Mouse (Mus musculus) myocyte (in vitro differentiated cells): ENCODE measurements around the gene Traf2. TPM values are rescaled to one million over a fixed set of nuclear protein-coding genes. Genes with fewer than 3 reads are reported as not detected.

Experiments
- H3K27me3 ChIP-seq: one replicate; pipeline ENCODE4 v1.6.1; 2011; ENCODE audit not compliant: control insufficient read depth, insufficient read depth, insufficient read length
- H3K36me3 ChIP-seq: one replicate; pipeline ENCODE4 v1.6.1; 2011; ENCODE audit not compliant: control insufficient read depth, insufficient read depth
- H3K4me2 ChIP-seq: one replicate; pipeline ENCODE4 v1.6.1; 2011; ENCODE audit warnings: low read depth, control low read depth
- H3K4me3 ChIP-seq: one replicate; pipeline ENCODE4 v1.5.1; 2011; ENCODE audit warnings: mild to moderate bottlenecking, control low read depth, moderate library complexity
- H3K79me2 ChIP-seq: one replicate; pipeline ENCODE4 v1.6.1; 2011; ENCODE audit not compliant: control insufficient read depth, insufficient read depth
- H3ac ChIP-seq: one replicate; pipeline ENCODE4 v1.6.1; 2011; ENCODE audit not compliant: control insufficient read depth, insufficient read length
- CEBPB ChIP-seq: IDR thresholded peaks from 2 replicates; pipeline ENCODE4 v1.6.1; 2011; ENCODE audit warnings: mild to moderate bottlenecking, moderate library complexity; ENCODE audit not compliant: poor library complexity, insufficient read depth, severe bottlenecking
- E2F4 ChIP-seq: IDR thresholded peaks from one replicate; pipeline ENCODE4 v1.6.1; 2011; ENCODE audit warnings: mild to moderate bottlenecking, control low read depth, moderate library complexity; ENCODE audit not compliant: insufficient read depth
- MAX ChIP-seq: IDR thresholded peaks from one replicate; pipeline ENCODE4 v1.6.1; 2011; ENCODE audit warnings: low read depth, mild to moderate bottlenecking, control low read depth
- MYOD1 ChIP-seq, 3 experiments: IDR thresholded peaks; one replicate each; pipeline ENCODE4 v1.6.1; 2011; ENCODE audit warnings: control low read depth in 2 of 3, low read depth in 2 of 3, mild to moderate bottlenecking in 2 of 3, moderate library complexity in 1 of 3; ENCODE audit not compliant: insufficient read length in 2 of 3, control insufficient read depth in 1 of 3
- MYOG ChIP-seq, 3 experiments: IDR thresholded peaks; one replicate each; pipeline ENCODE4 v1.6.1; 2011; ENCODE audit warnings: control low read depth in 2 of 3, low read depth in 2 of 3, mild to moderate bottlenecking in 2 of 3; ENCODE audit not compliant: insufficient read length in 2 of 3, control insufficient read depth in 1 of 3, insufficient read depth in 1 of 3
- POLR2A ChIP-seq: IDR thresholded peaks from one replicate; pipeline ENCODE4 v1.6.1; 2011; ENCODE audit warnings: low read depth, mild to moderate bottlenecking, control low read depth, moderate library complexity; ENCODE audit not compliant: insufficient read length
- POLR2AphosphoS2 ChIP-seq: IDR thresholded peaks from one replicate; pipeline ENCODE4 v1.6.1; 2011; ENCODE audit warnings: low read depth, control low read depth; ENCODE audit not compliant: insufficient read length
- REST ChIP-seq: IDR thresholded peaks from one replicate; pipeline ENCODE4 v1.6.1; 2011; ENCODE audit warnings: mild to moderate bottlenecking, control low read depth, moderate library complexity; ENCODE audit not compliant: insufficient read depth, insufficient read length
- SRF ChIP-seq: IDR thresholded peaks from one replicate; pipeline ENCODE4 v1.6.1; 2011; ENCODE audit warnings: low read depth; ENCODE audit not compliant: control insufficient read depth, insufficient read length
- TCF12 ChIP-seq: IDR thresholded peaks from one replicate; pipeline ENCODE4 v1.6.1; 2011; ENCODE audit warnings: mild to moderate bottlenecking, control low read depth; ENCODE audit not compliant: poor library complexity, insufficient read depth, severe bottlenecking
- TCF3 ChIP-seq: IDR thresholded peaks from one replicate; pipeline ENCODE4 v1.6.1; 2011; ENCODE audit warnings: low read depth, control low read depth; ENCODE audit not compliant: insufficient read length
- USF1 ChIP-seq: IDR thresholded peaks from one replicate; pipeline ENCODE4 v1.6.1; 2011; ENCODE audit warnings: low read depth, mild to moderate bottlenecking, control low read depth, moderate library complexity
- polyA plus RNA-seq: library from polyadenylated mRNA; unstranded; fragments of >200 nt; fragmentation: generic; extraction: Trizol; gene quantifications from one replicate; pipeline ENCODE4 v1.2.1, GENCODE M21; 2012; ENCODE audit warnings: missing spikeins

The Traf2 gene
- polyA plus RNA-seq, 1 experiment: 40.4 TPM

- H3K27me3 ChIP-seq: no peaks in the 10 kb centered on the region
- H3K4me2 ChIP-seq: peak overlapping the region; percentile 92
- TF ChIP-seq CEBPB: no peak
- no peak for TF ChIP-seq E2F4
- TF ChIP-seq REST: no peak
- no peak for TF ChIP-seq MAX
- TF ChIP-seq MYOD1 (IDR thresholded peaks at IDR 0.05; ENCODE audit: control insufficient read depth in 1 of 3, insufficient read length in 2 of 3, low read depth in 2 of 3): no peak
- no peak for TF ChIP-seq SRF
- TF ChIP-seq POLR2A: no peak
- no peak for TF ChIP-seq USF1
- no peak for TF ChIP-seq MYOG (IDR thresholded peaks at IDR 0.05; ENCODE audit: control insufficient read depth in 1 of 3, insufficient read depth in 1 of 3, insufficient read length in 2 of 3, low read depth in 2 of 3)
- no peak for TF ChIP-seq POLR2AphosphoS2
- TF ChIP-seq TCF3: no peak
- H3K4me3 ChIP-seq: peak overlapping the region; percentile 68
- H3ac ChIP-seq: no peak overlapping the region
- no peaks in the 10 kb centered on the region for H3K36me3 ChIP-seq
- H3K79me2 ChIP-seq: peaks cover 5% of the 10 kb centered on the region
Observed at GRCm38 (mm10) chr2:25576028-25576850, 29.5 kb upstream of the Traf2 start.

GRCm38 (mm10) chr2:25575432-25576027, 28.8 kb upstream of the Traf2 start:
- peaks cover 5% of the 10 kb centered on the region for H3K79me2 ChIP-seq
- H3K4me3 ChIP-seq: peak overlapping the region; percentile 68
- H3K27me3 ChIP-seq: no peaks in the 10 kb centered on the region
- H3ac ChIP-seq: peak overlapping the region; percentile 52
- peak overlapping the region; percentile 92 for H3K4me2 ChIP-seq
- TF ChIP-seq MYOD1 (IDR thresholded peaks at IDR 0.05; ENCODE audit: control insufficient read depth in 1 of 3, insufficient read length in 2 of 3, low read depth in 2 of 3): no peak
- TF ChIP-seq POLR2AphosphoS2: no peak
- peak; percentile 24 for TF ChIP-seq POLR2A
- no peak for TF ChIP-seq SRF
- no peaks in the 10 kb centered on the region for H3K36me3 ChIP-seq

GRCm38 (mm10) chr2:25574579-25575431, 28.1 kb upstream of the Traf2 start, which contains the start of the genes Mamdc4 and Phpt1:
Mamdc4 (minus strand) TSS chr2:25574845.
Phpt1 (minus strand) TSS chr2:25575224.
- Histone ChIP-seq H3ac (peak within 1 kb of the TSS; percentile 52), H3K4me3 (peak within 1 kb of the TSS; percentile 68), H3K27me3 (no peaks in the 10 kb centered on the region), H3K36me3 (no peaks in the 10 kb centered on the region), H3K79me2 (peaks cover 5% of the 10 kb centered on the region), H3K4me2 (peak within 1 kb of the TSS; percentile 92)
- TF ChIP-seq POLR2A: peak; percentile 60
- TF ChIP-seq MYOG (IDR thresholded peaks at IDR 0.05; ENCODE audit: control insufficient read depth in 1 of 3, insufficient read depth in 1 of 3, insufficient read length in 2 of 3, low read depth in 2 of 3): no peak
- no peak for TF ChIP-seq MAX
- no peak for TF ChIP-seq SRF
- TF ChIP-seq REST: no peak
- TF ChIP-seq POLR2AphosphoS2: peak; percentile 77
- no peak for TF ChIP-seq TCF3
- no peak for TF ChIP-seq USF1
- TF ChIP-seq MYOD1 (IDR thresholded peaks at IDR 0.05; ENCODE audit: control insufficient read depth in 1 of 3, insufficient read length in 2 of 3, low read depth in 2 of 3): no peak

DNA sequence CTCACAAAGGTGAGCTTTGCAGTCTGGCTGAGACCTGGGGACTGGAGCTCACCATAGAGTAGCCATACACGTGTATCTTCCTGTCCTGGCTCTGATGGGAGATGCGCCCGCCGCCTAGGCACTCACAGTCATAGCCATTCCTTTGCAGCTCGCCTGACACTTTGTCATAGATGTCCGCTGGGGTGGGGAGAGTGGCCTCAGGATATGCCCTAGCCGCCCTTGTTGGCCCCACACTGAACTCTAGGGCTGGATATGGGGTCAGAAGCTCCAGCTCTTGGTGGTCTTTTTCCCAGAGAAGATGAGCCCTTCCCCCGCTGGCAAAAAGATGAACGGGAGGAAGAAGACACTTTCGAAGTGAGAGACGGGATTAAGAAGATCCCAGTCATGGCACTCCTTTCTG, 27.4 kb upstream of the Traf2 start:
- no peak for TF ChIP-seq SRF
- no peak for TF ChIP-seq TCF12
- TF ChIP-seq REST: no peak
- no peak for TF ChIP-seq MYOD1 (IDR thresholded peaks at IDR 0.05; ENCODE audit: control insufficient read depth in 1 of 3, insufficient read length in 2 of 3, low read depth in 2 of 3)
- H3K4me2 ChIP-seq: peak overlapping the region; percentile 92
- peak overlapping the region; percentile 68 for H3K4me3 ChIP-seq
- peak overlapping the region; percentile 52 for H3ac ChIP-seq
- H3K36me3 ChIP-seq: no peaks in the 10 kb centered on the region
- peaks cover 5% of the 10 kb centered on the region for H3K79me2 ChIP-seq
- no peaks in the 10 kb centered on the region for H3K27me3 ChIP-seq
